Mouse (Mus musculus) limb, embryonic 14.5 days (tissue): Measurements from ENCODE around the gene Slc15a4. TPM values are rescaled to one million over a fixed set of nuclear protein-coding genes. Genes with fewer than 3 reads are reported as not detected.

Experiments
- ATAC-seq: fragments of 200-750 bp; cut with Nextera tagmentation; 2 replicates; pipeline ENCODE4 v1.8.0; 2017; ENCODE audit warnings: low read depth, moderate number of reproducible peaks, moderate TSS enrichment; ENCODE audit not compliant: low FRiP score
- DNase-seq: peaks from one replicate; pipeline ENCODE4 v3.0.0-alpha.2; 2015; ENCODE audit warnings: low spot score
- H3K27ac ChIP-seq: fragments of 300-500 bp; sonication (generic); replicated peaks from 2 replicates; pipeline ENCODE4 v1.5.1; 2014; ENCODE audit warnings: low read depth, mild to moderate bottlenecking, low read length, moderate library complexity, mixed read lengths
- H3K27me3 ChIP-seq: fragments of 300-500 bp; sonication (generic); 2 replicates; pipeline ENCODE4 v1.6.1; 2014; ENCODE audit warnings: low read length, mixed read lengths; ENCODE audit not compliant: control insufficient read depth, insufficient read depth
- H3K36me3 ChIP-seq: fragments of 300-500 bp; sonication (generic); 2 replicates; pipeline ENCODE4 v1.6.1; 2014; ENCODE audit warnings: mild to moderate bottlenecking, low read length, moderate library complexity, mixed read lengths; ENCODE audit not compliant: control insufficient read depth, insufficient read depth
- H3K4me1 ChIP-seq: fragments of 300-500 bp; sonication (generic); 2 replicates; pipeline ENCODE4 v1.6.1; 2014; ENCODE audit warnings: antibody characterized with exemption, low read length, mixed read lengths; ENCODE audit not compliant: control insufficient read depth, insufficient read depth
- H3K4me2 ChIP-seq: fragments of 300-500 bp; sonication (generic); replicated peaks from 2 replicates; pipeline ENCODE4 v1.6.1; 2014; ENCODE audit warnings: low read depth, mild to moderate bottlenecking, low read length, moderate library complexity; ENCODE audit not compliant: severe bottlenecking
- H3K4me3 ChIP-seq: fragments of 300-500 bp; sonication (generic); replicated peaks from 2 replicates; pipeline ENCODE4 v1.5.1; 2014; ENCODE audit warnings: low read length
- H3K9ac ChIP-seq: fragments of 300-500 bp; sonication (generic); 2 replicates; pipeline ENCODE4 v1.6.1; 2014; ENCODE audit warnings: mild to moderate bottlenecking, low read depth, low read length, moderate library complexity; ENCODE audit not compliant: severe bottlenecking
- H3K9me3 ChIP-seq: fragments of 300-500 bp; sonication (generic); 2 replicates; pipeline ENCODE4 v1.6.1; 2016; ENCODE audit warnings: low read length; ENCODE audit not compliant: control insufficient read depth
- POLR2A ChIP-seq: fragments of 200-500 bp; IDR thresholded peaks from 2 replicates; pipeline ENCODE4 v1.8.0; 2012; ENCODE audit warnings: inconsistent platforms, mild to moderate bottlenecking, moderate library complexity, borderline replicate concordance; ENCODE audit not compliant: insufficient read depth, insufficient read length; ENCODE audit errors: extremely low read depth
- WGBS: fragments of 180-500 bp; shearing (Covaris S2); extraction: QIAGEN DNeasy Blood & Tissue Kit; methylation state at CpG from one replicate; pipeline ENCODE4 v1.1.7; 2014; 5-methylcytosine and 5-hydroxymethylcytosine counted together
- polyA plus RNA-seq, 2 experiments: library from polyadenylated mRNA; depleted of rRNA in 1 of 2; stranded (reverse) in 1 of 2; unstranded in 1 of 2; fragments of >200 nt; fragmentation: Nextera tagmentation in 1 of 2; extraction: Ambion mirVana in 1 of 2; gene quantifications; 2 replicates each; pipeline versions ENCODE4 v1.2.1 to v1.2.3; 2012 to 2014

Slc15a4 gene
- polyA plus RNA-seq, 2 experiments, result 19.3 to 22.0 TPM

GRCm38 (mm10) chr5:127660267-127660666, 27.6 kb upstream of the Slc15a4 start:
- H3K27me3 ChIP-seq, result no peaks in the 10 kb centered on the region
- H3K9ac ChIP-seq, result no peak overlapping the region
- no peaks in the 10 kb centered on the region for H3K36me3 ChIP-seq
- DNase-seq (no peak), ATAC-seq (no peak)
- 73% methylated on average over 5 of the region's 5 CpGs for WGBS
- H3K27ac ChIP-seq, result no peak overlapping the region
- H3K4me3 ChIP-seq, result no peak overlapping the region
- no peak overlapping the region for H3K4me2 ChIP-seq
- H3K9me3 ChIP-seq, result no peaks in the 10 kb centered on the region
- no peak for TF ChIP-seq POLR2A
- H3K4me1 ChIP-seq, result no peaks in the 10 kb centered on the region

GRCm38 (mm10) chr5:127659312-127659711, 26.6 kb upstream of the Slc15a4 start:
- no peaks in the 10 kb centered on the region for H3K9me3 ChIP-seq
- no peaks in the 10 kb centered on the region for H3K36me3 ChIP-seq
- no peak for ATAC-seq
- no peak overlapping the region for H3K27ac ChIP-seq
- no peak overlapping the region for H3K9ac ChIP-seq
- no peak for TF ChIP-seq POLR2A
- no peak overlapping the region for H3K4me3 ChIP-seq
- no peaks in the 10 kb centered on the region for H3K27me3 ChIP-seq
- H3K4me2 ChIP-seq, result no peak overlapping the region
- DNase-seq, result no peak
- WGBS, result 89% methylated on average over 3 of the region's 3 CpGs
- no peaks in the 10 kb centered on the region for H3K4me1 ChIP-seq

- ATAC-seq (no peak), DNase-seq (no peak)
- H3K27me3 ChIP-seq, result no peaks in the 10 kb centered on the region
- H3K4me2 ChIP-seq, result no peak overlapping the region
- H3K9ac ChIP-seq, result no peak overlapping the region
- H3K27ac ChIP-seq, result no peak overlapping the region
- H3K4me1 ChIP-seq, result no peaks in the 10 kb centered on the region
- TF ChIP-seq POLR2A, result no peak
- H3K4me3 ChIP-seq, result no peak overlapping the region
- no peaks in the 10 kb centered on the region for H3K36me3 ChIP-seq
- no peaks in the 10 kb centered on the region for H3K9me3 ChIP-seq
- WGBS, result 87% methylated on average over 2 of the region's 2 CpGs
Observed at GRCm38 (mm10) chr5:127658257-127658656, 25.6 kb upstream of the Slc15a4 start.

- Histone ChIP-seq H3K4me1 (no peaks in the 10 kb centered on the region), H3K9me3 (0 out of 2 replicates have a peak, but pooled peaks cover 3% of the 10 kb centered on the region), H3K4me2 (no peak overlapping the region), H3K36me3 (no peaks in the 10 kb centered on the region), H3K4me3 (no peak overlapping the region), H3K9ac (no peak overlapping the region), H3K27ac (no peak overlapping the region), H3K27me3 (no peaks in the 10 kb centered on the region)
- TF ChIP-seq POLR2A, result no peak
- DNase-seq (no peak), ATAC-seq (no peak)
Observed at GRCm38 (mm10) chr5:127649077-127649476, 16.4 kb upstream of the Slc15a4 start.

- H3K9me3 ChIP-seq, result 0 out of 2 replicates have a peak, but pooled peaks cover 3% of the 10 kb centered on the region
- no peaks in the 10 kb centered on the region for H3K36me3 ChIP-seq
- no peak overlapping the region for H3K4me2 ChIP-seq
- H3K27me3 ChIP-seq, result no peaks in the 10 kb centered on the region
- H3K27ac ChIP-seq, result no peak overlapping the region
- no peak overlapping the region for H3K4me3 ChIP-seq
- DNase-seq, result no peak
- no peak for TF ChIP-seq POLR2A
- no peaks in the 10 kb centered on the region for H3K4me1 ChIP-seq
- H3K9ac ChIP-seq, result no peak overlapping the region
- no peak for ATAC-seq
- 73% methylated on average over 6 of the region's 6 CpGs for WGBS
Observed at GRCm38 (mm10) chr5:127648046-127648445, 15.3 kb upstream of the Slc15a4 start.
